Mouse (Mus musculus): ENCODE results near the gene Gm2030.
"Not testable (repeated sequence)": the region's sequence is repeated elsewhere in the genome, so short reads cannot be mapped to it uniquely, and the experiment has no call there.

Gm2030 gene

DNA sequence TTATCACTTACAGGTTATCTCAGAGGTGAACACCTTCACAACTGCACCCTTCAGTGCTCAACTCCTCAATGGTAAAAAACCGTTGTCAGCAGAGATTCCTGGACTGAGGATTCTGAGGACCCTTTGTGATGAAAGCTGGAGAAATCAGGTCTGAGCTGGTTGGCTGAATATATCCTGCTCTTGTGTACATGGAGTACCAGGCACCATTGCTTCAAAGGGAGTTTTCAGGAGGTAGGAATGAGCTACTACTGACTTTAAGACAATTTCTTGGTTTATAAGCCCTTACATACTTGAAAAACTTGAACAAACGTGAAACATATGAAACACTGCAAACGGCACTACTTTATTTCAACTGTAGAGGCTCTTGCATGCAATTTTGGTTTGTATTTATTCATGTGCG is at the start of gene Gm2030:
Gene Gm2030 (minus strand): TSS at position 101 of the 400 bp plus-strand sequence.
- DNase-seq (ENCODE audit: low spot score in 2 of 2), result not testable (repeated sequence)

Data from frontal cortex, postnatal 10 days (tissue).